Mouse (Mus musculus): ENCODE measurements around the gene Glis1. TPM values are rescaled to one million over a fixed set of nuclear protein-coding genes. Genes with fewer than 3 reads are reported as not detected.

The Glis1 gene
- polyA plus RNA-seq, 1 experiment from 2014 or later, result 1.0 TPM

DNA sequence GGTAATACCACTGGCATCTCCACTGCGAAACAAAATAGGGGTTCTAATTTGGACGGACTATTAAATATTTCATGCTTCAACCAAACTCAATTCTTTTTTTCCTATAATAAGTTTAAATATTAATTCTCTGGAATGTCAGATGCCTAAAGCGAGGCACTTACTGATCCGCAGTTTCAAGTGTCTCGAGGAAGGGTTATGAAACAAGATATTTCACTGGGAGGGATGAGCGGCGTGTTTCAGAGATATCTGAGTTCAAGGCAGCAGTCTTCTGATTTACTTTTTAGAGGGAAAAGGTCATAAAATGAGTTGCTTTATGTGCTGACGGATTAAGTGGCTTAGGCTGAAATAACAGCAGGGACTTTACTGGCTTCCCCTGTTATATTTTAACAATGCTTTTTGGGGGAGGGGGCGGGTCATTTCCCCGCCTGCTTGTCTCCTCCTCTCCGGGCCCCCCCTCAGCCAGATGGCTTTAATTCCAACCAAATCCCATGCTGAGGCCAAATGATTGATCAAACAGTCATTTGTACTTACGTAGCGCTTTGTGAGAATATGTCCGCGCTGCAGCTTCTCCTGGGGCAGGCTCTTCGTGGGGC lies 8.6 kb downstream of the Glis1 start:
- WGBS, result 43% methylated on average over 16 of the region's 16 CpGs
- H3K36me3 ChIP-seq (ENCODE audit: control insufficient read depth, insufficient read depth, low read length), result no peaks in the 10 kb centered on the region
- 0 out of 2 replicates have a peak, but pooled peaks cover 5% of the 10 kb centered on the region for H3K4me1 ChIP-seq (replicated peaks; ENCODE audit: control insufficient read depth, insufficient read depth, low read length)
- H3K9ac ChIP-seq (ENCODE audit: low read length), result no peak overlapping the region
- H3K27me3 ChIP-seq (ENCODE audit: control insufficient read depth, insufficient read depth, low read depth, low read length), result peaks cover 18% of the 10 kb centered on the region
- H3K4me2 ChIP-seq (ENCODE audit: low read depth, low read length), result no peak overlapping the region
- no peaks in the 10 kb centered on the region for H3K9me3 ChIP-seq (ENCODE audit: control insufficient read depth, low read length)
- no peak for ATAC-seq (ENCODE audit: low read depth)
- no peak overlapping the region for H3K27ac ChIP-seq (ENCODE audit: low read length)
- no peak overlapping the region for H3K4me3 ChIP-seq (ENCODE audit: low read length)

DNA sequence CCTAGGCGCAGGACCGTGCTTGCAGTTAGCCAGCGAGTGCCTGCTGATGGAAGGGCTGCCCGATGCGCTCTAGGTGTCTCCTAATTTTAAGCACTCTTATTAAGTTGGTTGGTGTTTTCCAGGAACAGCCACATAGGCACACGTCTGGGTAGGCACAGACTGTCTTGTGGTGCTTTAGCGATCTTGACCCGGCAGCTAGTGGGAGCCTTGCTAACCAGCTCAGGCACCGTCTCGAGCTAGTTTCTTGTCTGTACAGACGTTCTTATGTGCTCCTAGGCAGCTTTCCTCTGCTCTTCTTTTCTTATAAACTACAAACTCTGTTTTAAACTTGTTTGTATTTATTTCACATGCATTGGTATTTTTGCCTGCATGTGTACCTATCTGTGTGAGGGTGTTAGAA lies 9.2 kb downstream of the Glis1 start:
- no peak overlapping the region for H3K4me3 ChIP-seq (ENCODE audit: low read length)
- no peak overlapping the region for H3K9ac ChIP-seq (ENCODE audit: low read length)
- peaks cover 15% of the 10 kb centered on the region for H3K27me3 ChIP-seq (ENCODE audit: control insufficient read depth, insufficient read depth, low read depth, low read length)
- H3K9me3 ChIP-seq (ENCODE audit: control insufficient read depth, low read length), result no peaks in the 10 kb centered on the region
- no peaks in the 10 kb centered on the region for H3K36me3 ChIP-seq (ENCODE audit: control insufficient read depth, insufficient read depth, low read length)
- no peak for ATAC-seq (ENCODE audit: low read depth)
- no peak overlapping the region for H3K4me2 ChIP-seq (ENCODE audit: low read depth, low read length)
- H3K27ac ChIP-seq (ENCODE audit: low read length), result no peak overlapping the region
- 0 out of 2 replicates have a peak, but pooled peaks cover 5% of the 10 kb centered on the region for H3K4me1 ChIP-seq (replicated peaks; ENCODE audit: control insufficient read depth, insufficient read depth, low read length)
- WGBS, result 69% methylated on average over 11 of the region's 11 CpGs

DNA sequence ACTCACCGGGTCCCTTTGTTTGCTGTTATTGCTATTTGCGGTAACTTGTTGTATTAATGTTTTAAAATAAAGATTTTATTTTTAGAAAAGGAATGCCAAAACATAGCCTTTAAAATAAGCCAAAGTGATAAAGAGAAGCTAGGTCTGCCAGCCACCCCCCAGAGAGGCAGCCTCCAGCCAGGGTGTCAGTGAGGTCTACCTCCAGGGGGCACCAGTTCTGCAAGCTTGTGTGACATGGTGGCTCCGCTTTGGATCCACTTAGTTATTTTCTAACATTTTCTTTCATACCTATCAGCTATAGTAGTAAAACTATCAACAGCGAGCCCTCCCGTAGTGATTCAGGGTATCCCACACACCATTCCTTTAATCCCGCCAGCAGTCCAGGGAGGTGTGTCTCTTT lies 14.1 kb downstream of the Glis1 start:
- Histone ChIP-seq H3K27ac (ENCODE audit: low read length) (no peak overlapping the region), H3K4me3 (ENCODE audit: low read length) (no peak overlapping the region), H3K9ac (ENCODE audit: low read length) (no peak overlapping the region), H3K9me3 (ENCODE audit: control insufficient read depth, low read length) (no peaks in the 10 kb centered on the region), H3K4me2 (ENCODE audit: low read depth, low read length) (no peak overlapping the region), H3K4me1 (replicated peaks; ENCODE audit: control insufficient read depth, insufficient read depth, low read length) (no peaks in the 10 kb centered on the region), H3K27me3 (ENCODE audit: control insufficient read depth, insufficient read depth, low read depth, low read length) (no peaks in the 10 kb centered on the region), H3K36me3 (ENCODE audit: control insufficient read depth, insufficient read depth, low read length) (no peaks in the 10 kb centered on the region)
- ATAC-seq (ENCODE audit: low read depth), result no peak
- 83% methylated on average over 6 of the region's 6 CpGs for WGBS

DNA sequence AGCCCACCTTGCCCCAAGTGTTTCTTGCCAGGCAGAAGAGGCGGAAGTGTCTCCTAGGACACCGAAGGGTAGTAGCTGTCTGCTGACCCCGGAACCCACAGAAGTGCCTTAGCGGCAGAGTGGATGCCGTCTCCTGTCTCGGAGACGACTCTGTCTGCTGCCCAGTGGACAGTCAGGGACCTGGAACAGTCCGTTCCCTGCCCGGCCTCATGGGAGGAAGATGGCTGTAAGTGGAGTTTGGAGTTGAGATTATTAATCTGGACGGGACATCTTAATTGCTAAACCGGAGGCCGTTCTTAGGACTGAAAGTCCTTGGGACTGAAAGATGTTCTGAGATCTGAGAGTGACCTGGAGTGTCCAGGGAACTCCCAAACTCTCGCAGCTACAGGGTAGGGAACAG lies 15.1 kb downstream of the Glis1 start:
- 83% methylated on average over 13 of the region's 13 CpGs for WGBS
- H3K27me3 ChIP-seq (ENCODE audit: control insufficient read depth, insufficient read depth, low read depth, low read length), result no peaks in the 10 kb centered on the region
- H3K9ac ChIP-seq (ENCODE audit: low read length), result no peak overlapping the region
- no peaks in the 10 kb centered on the region for H3K4me1 ChIP-seq (replicated peaks; ENCODE audit: control insufficient read depth, insufficient read depth, low read length)
- no peak overlapping the region for H3K27ac ChIP-seq (ENCODE audit: low read length)
- no peak overlapping the region for H3K4me2 ChIP-seq (ENCODE audit: low read depth, low read length)
- ATAC-seq (ENCODE audit: low read depth), result no peak
- no peaks in the 10 kb centered on the region for H3K9me3 ChIP-seq (ENCODE audit: control insufficient read depth, low read length)
- H3K4me3 ChIP-seq (ENCODE audit: low read length), result no peak overlapping the region
- H3K36me3 ChIP-seq (ENCODE audit: control insufficient read depth, insufficient read depth, low read length), result no peaks in the 10 kb centered on the region

DNA sequence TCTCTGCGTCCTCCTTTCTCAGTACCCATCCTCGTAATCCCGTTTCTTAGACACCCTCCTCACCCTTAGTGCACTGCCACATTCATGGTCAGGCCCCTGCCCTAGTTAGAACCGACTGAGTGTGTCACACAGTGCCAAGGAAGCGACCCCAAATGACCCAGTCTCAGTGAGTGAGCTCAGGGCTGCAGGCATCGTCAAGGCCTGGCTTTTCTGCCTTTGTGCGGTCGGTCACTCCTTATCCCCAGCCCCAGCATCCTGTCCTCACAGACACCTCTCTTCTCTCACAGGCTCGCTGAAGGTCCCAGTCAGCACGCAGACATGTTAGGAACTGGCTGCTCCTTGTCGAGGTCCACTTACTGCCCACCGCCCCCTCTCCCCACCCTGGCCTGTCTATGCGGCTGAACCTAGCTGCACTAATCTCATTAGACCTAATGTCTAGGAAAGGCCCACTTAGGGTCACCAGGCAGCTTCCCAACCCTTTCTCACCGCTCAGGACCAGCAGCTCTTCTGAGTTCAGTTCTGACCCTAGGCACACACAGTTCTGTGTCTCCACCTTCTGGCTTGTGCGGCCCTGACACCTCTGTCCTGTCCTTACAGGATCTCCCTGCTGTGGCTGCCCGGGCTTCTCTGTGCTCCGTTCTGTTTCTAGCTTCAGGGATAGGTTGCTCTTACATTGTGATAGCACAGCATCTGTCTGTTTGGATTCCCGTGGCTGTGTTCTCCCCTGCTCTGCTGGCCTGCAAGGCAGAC lies 18.1 kb downstream of the Glis1 start:
- Histone ChIP-seq H3K4me1 (replicated peaks; ENCODE audit: control insufficient read depth, insufficient read depth, low read length) (no peaks in the 10 kb centered on the region), H3K27ac (ENCODE audit: low read length) (no peak overlapping the region), H3K9ac (ENCODE audit: low read length) (no peak overlapping the region), H3K4me2 (ENCODE audit: low read depth, low read length) (no peak overlapping the region), H3K36me3 (ENCODE audit: control insufficient read depth, insufficient read depth, low read length) (no peaks in the 10 kb centered on the region), H3K4me3 (ENCODE audit: low read length) (no peak overlapping the region), H3K9me3 (ENCODE audit: control insufficient read depth, low read length) (no peaks in the 10 kb centered on the region), H3K27me3 (ENCODE audit: control insufficient read depth, insufficient read depth, low read depth, low read length) (no peaks in the 10 kb centered on the region)
- WGBS, result 74% methylated on average over 18 of the region's 18 CpGs
- no peak for ATAC-seq (ENCODE audit: low read depth)

DNA sequence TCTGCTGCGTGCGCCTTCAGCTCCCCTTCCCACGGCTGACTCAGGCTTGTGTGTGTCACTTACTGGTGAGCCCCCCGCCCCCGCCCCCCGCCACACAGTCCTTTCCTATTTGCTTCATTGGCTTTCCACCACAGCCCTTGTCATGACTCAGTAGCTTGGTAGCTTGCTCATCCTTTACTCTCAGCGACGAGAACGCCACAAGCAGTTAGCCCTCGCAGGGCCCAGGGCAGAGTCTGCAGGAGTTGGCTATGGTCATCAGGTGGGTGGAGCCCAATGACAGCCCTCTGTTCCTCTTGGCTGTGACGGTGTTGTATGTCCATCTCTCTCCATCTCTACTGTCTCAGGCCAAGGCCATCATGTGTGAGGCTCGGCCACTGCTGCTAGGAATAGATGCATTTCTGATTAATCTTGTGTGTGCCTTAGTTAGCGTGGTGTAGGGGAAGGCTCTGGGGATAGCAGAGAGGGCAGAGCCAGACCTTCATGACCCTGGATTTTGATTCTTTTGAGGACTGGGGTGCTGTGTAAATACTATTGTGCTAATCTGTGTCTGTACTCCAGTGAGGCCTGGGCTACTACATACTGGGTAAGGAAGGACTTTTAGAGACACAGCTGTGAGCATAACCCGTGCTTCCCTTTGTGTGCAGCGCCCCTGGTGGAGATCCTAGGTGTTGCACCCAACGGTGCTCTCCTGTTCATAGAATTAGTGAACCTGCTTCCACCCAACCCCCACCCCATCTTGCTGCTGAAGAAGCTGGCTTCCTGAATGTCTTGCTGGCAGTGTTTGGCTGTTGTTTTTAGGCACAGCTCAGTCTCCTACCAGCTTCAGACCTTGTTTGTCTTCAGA lies 19.0 kb downstream of the Glis1 start:
- no peak overlapping the region for H3K27ac ChIP-seq (ENCODE audit: low read length)
- no peak overlapping the region for H3K9ac ChIP-seq (ENCODE audit: low read length)
- no peaks in the 10 kb centered on the region for H3K9me3 ChIP-seq (ENCODE audit: control insufficient read depth, low read length)
- peak; percentile 48 for ATAC-seq (ENCODE audit: low read depth)
- WGBS, result 60% methylated on average over 16 of the region's 16 CpGs
- H3K4me1 ChIP-seq (replicated peaks; ENCODE audit: control insufficient read depth, insufficient read depth, low read length), result no peaks in the 10 kb centered on the region
- no peaks in the 10 kb centered on the region for H3K27me3 ChIP-seq (ENCODE audit: control insufficient read depth, insufficient read depth, low read depth, low read length)
- no peak overlapping the region for H3K4me2 ChIP-seq (ENCODE audit: low read depth, low read length)
- no peaks in the 10 kb centered on the region for H3K36me3 ChIP-seq (ENCODE audit: control insufficient read depth, insufficient read depth, low read length)
- H3K4me3 ChIP-seq (ENCODE audit: low read length), result no peak overlapping the region

DNA sequence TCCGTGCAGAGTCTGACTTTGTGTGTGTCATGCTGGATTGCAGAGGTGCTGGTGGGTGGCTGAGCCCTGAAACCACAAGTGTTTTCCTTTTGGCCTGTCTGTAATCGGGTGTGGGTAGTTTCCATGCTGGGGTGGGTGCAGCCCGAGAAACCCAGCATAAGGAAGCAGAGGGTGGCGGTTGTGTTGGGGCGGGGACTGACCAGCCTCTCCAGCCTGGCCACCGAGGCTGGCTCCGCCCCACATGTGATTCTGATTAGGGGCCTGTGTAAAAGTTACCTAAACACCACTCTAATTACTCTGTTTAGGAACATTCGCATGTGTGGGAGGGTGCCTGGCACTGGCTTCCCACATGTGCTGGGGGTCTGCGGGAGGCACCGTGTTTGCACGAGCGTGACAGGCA lies 23.2 kb downstream of the Glis1 start:
- H3K9ac ChIP-seq (ENCODE audit: low read length), result no peak overlapping the region
- H3K36me3 ChIP-seq (ENCODE audit: control insufficient read depth, insufficient read depth, low read length), result no peaks in the 10 kb centered on the region
- no peak for ATAC-seq (ENCODE audit: low read depth)
- no peaks in the 10 kb centered on the region for H3K4me1 ChIP-seq (replicated peaks; ENCODE audit: control insufficient read depth, insufficient read depth, low read length)
- 51% methylated on average over 12 of the region's 12 CpGs for WGBS
- H3K4me3 ChIP-seq (ENCODE audit: low read length), result no peak overlapping the region
- no peaks in the 10 kb centered on the region for H3K27me3 ChIP-seq (ENCODE audit: control insufficient read depth, insufficient read depth, low read depth, low read length)
- no peak overlapping the region for H3K4me2 ChIP-seq (ENCODE audit: low read depth, low read length)
- H3K9me3 ChIP-seq (ENCODE audit: control insufficient read depth, low read length), result no peaks in the 10 kb centered on the region
- no peak overlapping the region for H3K27ac ChIP-seq (ENCODE audit: low read length)

DNA sequence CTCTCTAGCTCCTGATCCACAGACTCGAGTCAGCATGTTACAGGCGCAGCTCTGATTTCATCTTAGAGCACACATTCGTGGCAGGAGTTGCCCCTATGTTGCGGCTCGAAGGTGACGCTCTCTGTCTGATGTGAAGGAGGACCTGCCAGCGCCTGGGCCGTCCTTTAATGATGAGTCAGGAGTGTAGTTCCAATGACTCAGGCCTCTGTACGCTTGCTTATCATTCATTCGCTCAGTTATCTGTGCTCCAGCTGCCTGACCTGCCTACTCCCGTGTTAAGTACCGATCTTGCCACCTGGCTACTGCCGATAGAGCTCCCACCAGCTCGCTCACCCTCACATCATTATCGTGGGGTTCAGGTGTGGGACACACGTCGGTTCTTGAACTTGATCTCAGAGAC lies 24.5 kb downstream of the Glis1 start:
- no peak overlapping the region for H3K4me3 ChIP-seq (ENCODE audit: low read length)
- no peaks in the 10 kb centered on the region for H3K36me3 ChIP-seq (ENCODE audit: control insufficient read depth, insufficient read depth, low read length)
- no peaks in the 10 kb centered on the region for H3K27me3 ChIP-seq (ENCODE audit: control insufficient read depth, insufficient read depth, low read depth, low read length)
- H3K27ac ChIP-seq (ENCODE audit: low read length), result no peak overlapping the region
- H3K4me1 ChIP-seq (replicated peaks; ENCODE audit: control insufficient read depth, insufficient read depth, low read length), result no peaks in the 10 kb centered on the region
- H3K9me3 ChIP-seq (ENCODE audit: control insufficient read depth, low read length), result no peaks in the 10 kb centered on the region
- H3K4me2 ChIP-seq (ENCODE audit: low read depth, low read length), result no peak overlapping the region
- no peak for ATAC-seq (ENCODE audit: low read depth)
- no peak overlapping the region for H3K9ac ChIP-seq (ENCODE audit: low read length)
- 63% methylated on average over 17 of the region's 17 CpGs for WGBS

DNA sequence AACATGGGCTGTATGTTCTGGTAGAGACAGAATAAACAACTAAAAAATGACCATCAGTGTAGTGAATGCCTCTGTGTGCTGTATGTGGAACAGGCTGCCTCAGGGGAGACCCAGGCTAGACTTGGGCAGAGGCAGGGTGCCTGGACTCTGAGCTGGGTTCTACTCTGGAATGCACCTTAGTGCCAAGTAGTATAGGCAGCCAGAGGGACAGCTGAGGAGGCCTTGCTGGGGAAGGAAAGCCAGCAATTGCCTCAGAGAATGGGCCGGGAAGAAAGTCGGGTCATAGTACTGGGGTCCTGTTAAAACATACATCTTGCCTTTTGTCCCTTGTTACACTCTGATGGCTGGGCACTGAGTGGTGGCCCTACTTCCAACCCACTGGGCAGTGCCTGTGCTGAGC lies 25.1 kb downstream of the Glis1 start:
- Histone ChIP-seq H3K9me3 (ENCODE audit: control insufficient read depth, low read length) (no peaks in the 10 kb centered on the region), H3K9ac (ENCODE audit: low read length) (no peak overlapping the region), H3K36me3 (ENCODE audit: control insufficient read depth, insufficient read depth, low read length) (no peaks in the 10 kb centered on the region), H3K4me2 (ENCODE audit: low read depth, low read length) (no peak overlapping the region), H3K27me3 (ENCODE audit: control insufficient read depth, insufficient read depth, low read depth, low read length) (no peaks in the 10 kb centered on the region), H3K27ac (ENCODE audit: low read length) (no peak overlapping the region), H3K4me1 (replicated peaks; ENCODE audit: control insufficient read depth, insufficient read depth, low read length) (no peaks in the 10 kb centered on the region), H3K4me3 (ENCODE audit: low read length) (no peak overlapping the region)
- WGBS, result 83% methylated on average over 2 of the region's 2 CpGs
- ATAC-seq (ENCODE audit: low read depth), result no peak
